Mouse (Mus musculus) bone marrow, adult 2 months (tissue): ENCODE results near the gene Nyap1. TPM values are rescaled to one million over a fixed set of nuclear protein-coding genes. Genes with fewer than 3 reads are reported as not detected.

Experiments
- H3K27ac ChIP-seq: fragments of 200-500 bp; 2 replicates; pipeline ENCODE4 v1.5.1; 2012; ENCODE audit warnings: low read depth, mild to moderate bottlenecking, control low read depth, inconsistent platforms, low read length; ENCODE audit not compliant: control insufficient read depth, poor library complexity, insufficient read depth
- H3K4me1 ChIP-seq: fragments of 200-500 bp; 2 replicates; pipeline ENCODE4 v1.6.1; 2011; ENCODE audit warnings: low read length; ENCODE audit not compliant: control insufficient read depth, insufficient read depth
- H3K4me3 ChIP-seq: fragments of 200-500 bp; replicated peaks from 2 replicates; pipeline ENCODE3; 2011; ENCODE audit warnings: mild to moderate bottlenecking, low read depth, low read length, control low read depth; ENCODE audit not compliant: control insufficient read depth
- CTCF ChIP-seq: fragments of 200-500 bp; IDR thresholded peaks from 2 replicates; pipeline ENCODE4 v1.5.1; 2011; ENCODE audit warnings: low read length, control low read depth; ENCODE audit not compliant: control insufficient read depth, insufficient read depth
- POLR2A ChIP-seq: fragments of 200-500 bp; IDR thresholded peaks from 2 replicates; pipeline ENCODE4 v1.6.1; 2011; ENCODE audit warnings: low read depth, mild to moderate bottlenecking, control low read depth, low read length, borderline replicate concordance; ENCODE audit not compliant: control insufficient read depth
- whole genome bisulfite sequencing: fragments of 180-500 bp; shearing (Covaris S2); methylation state at CpG from one replicate; pipeline ENCODE4 v1.1.7; 2018; 5-methylcytosine and 5-hydroxymethylcytosine counted together
- polyA plus RNA-seq: library from polyadenylated mRNA; stranded (reverse); fragments of >200 nt; gene quantifications from 2 replicates; pipeline ENCODE4 v1.2.4, GENCODE M21; 2011; ENCODE audit warnings: low replicate concordance; ENCODE audit not compliant: missing spikeins, insufficient read depth, insufficient read length

The Nyap1 gene
- polyA plus RNA-seq, 1 experiment: 1.9 TPM

DNA sequence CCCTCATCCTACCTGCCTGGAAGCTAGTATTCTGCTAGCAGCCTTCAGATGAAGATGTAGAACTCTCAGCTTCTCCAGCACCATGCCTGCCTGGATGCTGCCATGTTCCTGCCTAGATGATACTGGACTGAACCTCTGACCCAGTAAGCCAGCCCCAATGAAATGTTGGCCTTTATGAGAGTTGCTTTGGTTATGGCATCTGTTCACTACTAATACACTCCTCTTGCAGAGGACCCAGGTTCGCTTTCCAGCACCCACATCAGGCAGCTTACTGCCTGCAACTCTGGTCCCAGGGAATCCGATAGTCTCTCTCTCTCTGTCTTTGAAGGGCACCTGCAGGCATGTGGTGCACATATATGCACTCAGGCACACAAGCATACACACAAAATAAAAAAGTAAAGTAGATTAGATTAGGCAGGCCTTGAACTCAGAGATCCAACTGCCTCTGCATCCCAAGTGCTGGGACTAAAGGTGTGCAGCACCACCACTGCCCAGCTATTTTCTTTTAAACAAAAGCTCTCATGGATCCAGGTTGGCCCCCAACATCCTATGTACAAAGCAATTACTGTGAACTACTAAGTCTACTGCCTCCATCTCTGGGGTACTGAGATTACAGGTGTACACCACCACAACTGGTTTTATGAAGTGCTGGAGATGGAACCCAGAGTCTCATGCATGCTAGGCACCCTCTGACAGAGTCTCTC, 34.3 kb upstream of the Nyap1 start:
- no peak overlapping the region for H3K27ac ChIP-seq
- H3K4me3 ChIP-seq: no peak overlapping the region
- 90% methylated on average over 2 of the region's 2 CpGs for WGBS
- peaks cover 3% of the 10 kb centered on the region; the same call in 1 of the 2 replicates for H3K4me1 ChIP-seq
- TF ChIP-seq CTCF: no peak
- no peak for TF ChIP-seq POLR2A

- H3K27ac ChIP-seq: no peak overlapping the region
- TF ChIP-seq POLR2A: no peak
- no peak for TF ChIP-seq CTCF
- H3K4me3 ChIP-seq: no peak overlapping the region
- H3K4me1 ChIP-seq: no peaks in the 10 kb centered on the region
Measured at GRCm38 (mm10) chr5:137772755-137773154, 31.3 kb upstream of the Nyap1 start.

DNA sequence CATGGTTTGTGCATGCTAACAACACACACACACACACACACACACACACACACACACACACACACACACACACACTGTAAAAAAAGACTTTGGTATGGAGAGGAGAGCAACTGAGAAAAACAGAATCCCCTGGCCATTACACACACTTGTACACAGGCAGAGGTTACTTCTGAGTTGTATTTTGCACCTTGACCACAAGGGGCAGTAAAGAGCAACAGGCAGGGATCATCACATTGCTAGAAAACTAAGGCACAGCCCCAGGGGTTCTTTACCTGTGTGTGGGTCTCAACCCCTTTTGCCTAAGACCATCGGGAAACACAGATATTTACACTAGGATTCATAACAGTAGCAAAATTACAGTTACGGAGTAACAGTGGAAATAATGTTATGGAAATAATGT, 29.3 kb upstream of the Nyap1 start:
- 42% methylated on average over 2 of the region's 2 CpGs for WGBS
- no peak overlapping the region for H3K27ac ChIP-seq
- H3K4me3 ChIP-seq: no peak overlapping the region
- TF ChIP-seq CTCF (peak; percentile 48; the same call in 1 of the 2 replicates), POLR2A (no peak)
- H3K4me1 ChIP-seq: no peaks in the 10 kb centered on the region

- no peak overlapping the region for H3K4me3 ChIP-seq
- TF ChIP-seq CTCF (no peak), POLR2A (no peak)
- 76% methylated on average over 1 of the region's 1 CpGs for WGBS
- no peak overlapping the region for H3K27ac ChIP-seq
- H3K4me1 ChIP-seq: no peaks in the 10 kb centered on the region
Measured at GRCm38 (mm10) chr5:137768475-137768874, 27.1 kb upstream of the Nyap1 start.

DNA sequence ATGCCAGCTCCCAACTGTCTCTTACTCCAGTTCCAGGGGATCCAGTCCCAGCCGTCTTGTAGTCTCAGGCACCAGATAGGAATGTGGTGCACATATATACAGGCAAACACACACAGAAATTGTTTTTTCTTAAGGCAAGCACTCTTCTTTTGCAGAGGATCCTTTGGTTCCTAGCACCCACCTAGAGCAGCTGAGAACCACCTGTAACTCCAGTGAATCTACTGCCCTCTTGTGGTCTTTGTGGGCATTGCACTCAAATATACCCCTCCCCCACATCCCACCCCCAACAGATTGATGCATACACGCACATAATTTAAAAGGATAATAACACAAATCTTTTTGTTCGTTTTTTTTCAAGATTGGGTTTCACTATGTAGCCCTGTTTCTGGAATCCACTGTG, 24.9 kb upstream of the Nyap1 start:
- TF ChIP-seq POLR2A (no peak), CTCF (peak; percentile 28; the same call in 1 of the 2 replicates)
- 67% methylated on average over 3 of the region's 3 CpGs for WGBS
- Histone ChIP-seq H3K4me1 (no peaks in the 10 kb centered on the region), H3K4me3 (no peak overlapping the region), H3K27ac (no peak overlapping the region)

GRCm38 (mm10) chr5:137764609-137765340, 23.4 kb upstream of the Nyap1 start:
- Histone ChIP-seq H3K4me1 (no peaks in the 10 kb centered on the region), H3K4me3 (no peak overlapping the region), H3K27ac (no peak overlapping the region)
- no peak for TF ChIP-seq CTCF
- no peak for TF ChIP-seq POLR2A
- WGBS: 75% methylated on average over 9 of the region's 9 CpGs

- Histone ChIP-seq H3K4me3 (no peak overlapping the region), H3K27ac (peak overlapping the region; percentile 23; the same call in 1 of the 2 replicates), H3K4me1 (no peaks in the 10 kb centered on the region; the same call in 1 of the 2 replicates)
- WGBS: 44% methylated on average over 4 of the region's 4 CpGs
- TF ChIP-seq CTCF: peak; percentile 95
- peak; percentile 36; the same call in 1 of the 2 replicates for TF ChIP-seq POLR2A
Measured at GRCm38 (mm10) chr5:137759971-137760412, 18.6 kb upstream of the Nyap1 start.

DNA sequence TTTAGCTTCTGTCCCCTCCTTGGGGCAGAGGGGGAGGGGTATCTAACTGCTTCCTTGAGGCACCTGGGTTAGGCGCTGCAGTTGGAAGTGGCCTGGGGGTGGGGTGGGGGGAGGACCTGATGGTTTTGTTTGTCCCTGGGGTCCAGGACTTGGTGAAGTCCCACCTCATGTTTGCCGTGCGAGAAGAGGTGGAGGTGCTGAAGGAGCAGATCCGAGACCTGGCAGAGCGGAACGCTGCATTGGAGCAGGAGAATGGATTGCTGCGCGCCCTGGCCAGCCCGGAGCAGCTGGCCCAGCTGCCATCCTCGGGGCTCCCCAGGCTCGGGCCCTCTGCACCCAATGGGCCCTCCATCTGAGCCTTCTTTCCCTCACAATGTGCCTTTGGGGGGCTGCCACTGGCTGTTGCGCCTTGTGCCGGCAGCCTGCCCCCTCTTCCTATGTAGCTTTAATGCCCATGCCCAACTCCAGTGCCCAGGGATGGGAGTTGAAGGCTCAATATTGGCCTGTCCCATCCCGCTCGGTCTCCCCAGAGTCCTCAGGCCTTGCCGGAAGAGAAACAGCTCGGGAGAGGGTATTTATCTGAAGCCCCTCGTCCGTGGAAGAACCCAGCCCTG, 17.6 kb upstream of the Nyap1 start:
- WGBS: 95% methylated on average over 19 of the region's 19 CpGs
- TF ChIP-seq CTCF (no peak), POLR2A (no peak)
- H3K4me3 ChIP-seq: no peak overlapping the region

More for the DNA sequence above, 17.6 kb upstream of the Nyap1 start:
- Histone ChIP-seq H3K27ac (no peak overlapping the region), H3K4me1 (no peaks in the 10 kb centered on the region; the same call in 1 of the 2 replicates)
